Mouse (Mus musculus): ENCODE data around the gene Pfn3. TPM values are rescaled to one million over a fixed set of nuclear protein-coding genes. Genes with fewer than 3 reads are reported as not detected.
A peak's percentile ranks its signal among the peaks of the same experiment; 100 is the strongest.

Gene Pfn3
- polyA plus RNA-seq, 1 experiment from 2014 or later = not detected

GRCm38 (mm10) chr13:55420018-55420932 is 5.2 kb upstream of the Pfn3 start:
- Histone ChIP-seq H3K36me3 (ENCODE audit: insufficient read depth, low read length) (no peaks in the 10 kb centered on the region), H3K27ac (ENCODE audit: low read length) (no peak overlapping the region), H3K9me3 (ENCODE audit: low read length) (no peaks in the 10 kb centered on the region), H3K9ac (replicated peaks; ENCODE audit: low read depth) (no peak overlapping the region; the same call in 1 of the 2 replicates), H3K4me2 (replicated peaks; ENCODE audit: low read depth, low read length) (peak overlapping the region; percentile 45), H3K4me3 (ENCODE audit: low read depth, low read length) (0 out of 2 replicates have a peak overlapping the region, but pooled peaks have one; percentile 17), H3K27me3 (replicated peaks; ENCODE audit: insufficient read depth, low read length) (peaks cover 38% of the 10 kb centered on the region), H3K4me1 (ENCODE audit: insufficient read depth, low read depth, low read length) (0 out of 2 replicates have a peak, but pooled peaks cover 4% of the 10 kb centered on the region)
- TF ChIP-seq EP300 (IDR thresholded peaks at IDR 0.05) = no peak
- no peak for TF ChIP-seq CTCF (IDR thresholded peaks at IDR 0.05)
- ATAC-seq (no peak), DNase-seq (ENCODE audit: low spot score) (no peak)
- 28% methylated on average over 50 of the region's 51 CpGs for WGBS

DNA sequence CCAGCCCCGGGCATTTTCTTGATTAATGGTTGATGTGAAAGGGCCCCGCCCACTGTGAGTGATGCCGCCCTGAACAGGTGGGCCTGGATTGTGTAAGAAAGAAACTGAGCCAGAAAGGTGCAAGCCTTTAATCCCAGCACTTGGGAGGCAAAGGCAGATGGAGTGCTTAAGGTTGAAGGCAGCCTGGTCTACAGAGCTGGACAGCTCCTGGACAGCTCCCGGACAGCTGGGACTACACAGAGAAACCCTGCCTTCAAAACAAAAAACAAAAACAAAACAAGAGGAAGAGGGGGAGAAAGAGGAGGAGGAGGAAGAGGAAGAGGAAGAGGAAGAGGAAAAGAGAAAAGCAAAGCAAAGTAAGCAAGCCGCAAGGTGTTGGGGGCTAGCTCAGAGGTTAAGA is 4.1 kb upstream of the Pfn3 start:
- TF ChIP-seq EP300 (IDR thresholded peaks at IDR 0.05) (no peak), CTCF (IDR thresholded peaks at IDR 0.05) (no peak)
- H3K27me3 ChIP-seq (replicated peaks; ENCODE audit: insufficient read depth, low read length) = peaks cover 43% of the 10 kb centered on the region
- DNase-seq (ENCODE audit: low spot score) (no peak), ATAC-seq (no peak)
- no peak overlapping the region for H3K4me2 ChIP-seq (replicated peaks; ENCODE audit: low read depth, low read length)
- no peak overlapping the region for H3K27ac ChIP-seq (ENCODE audit: low read length)
- WGBS = 59% methylated on average over 5 of the region's 5 CpGs
- H3K9me3 ChIP-seq (ENCODE audit: low read length) = no peaks in the 10 kb centered on the region
- H3K4me3 ChIP-seq (ENCODE audit: low read depth, low read length) = no peak overlapping the region
- H3K4me1 ChIP-seq (ENCODE audit: insufficient read depth, low read depth, low read length) = 0 out of 2 replicates have a peak, but pooled peaks cover 4% of the 10 kb centered on the region
- H3K9ac ChIP-seq (replicated peaks; ENCODE audit: low read depth) = no peak overlapping the region
- H3K36me3 ChIP-seq (ENCODE audit: insufficient read depth, low read length) = no peaks in the 10 kb centered on the region

DNA sequence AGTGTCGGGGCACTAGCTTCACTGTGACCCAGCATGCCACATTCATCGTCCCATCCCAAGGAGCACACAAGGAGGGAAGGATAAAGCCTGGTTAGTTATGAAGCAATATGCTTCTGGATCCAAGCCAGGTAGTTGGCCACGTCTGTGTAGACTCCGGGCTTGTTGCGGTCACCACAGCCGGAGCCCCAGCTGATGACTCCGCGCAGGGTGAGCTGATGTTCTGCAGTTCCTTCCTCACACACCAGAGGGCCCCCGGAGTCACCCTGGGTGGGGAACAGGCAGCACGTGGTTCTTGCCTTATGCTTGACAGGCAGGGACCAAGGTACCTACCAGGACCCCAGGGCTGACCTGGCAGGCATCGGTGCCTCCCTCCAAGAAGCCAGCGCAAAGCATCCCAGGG is 3.0 kb upstream of the Pfn3 start:
- 8% methylated on average over 12 of the region's 12 CpGs for WGBS
- Histone ChIP-seq H3K4me3 (ENCODE audit: low read depth, low read length) (no peak overlapping the region), H3K4me1 (ENCODE audit: insufficient read depth, low read depth, low read length) (0 out of 2 replicates have a peak, but pooled peaks cover 4% of the 10 kb centered on the region), H3K27me3 (replicated peaks; ENCODE audit: insufficient read depth, low read length) (peaks cover 44% of the 10 kb centered on the region), H3K9me3 (ENCODE audit: low read length) (no peaks in the 10 kb centered on the region), H3K36me3 (ENCODE audit: insufficient read depth, low read length) (no peaks in the 10 kb centered on the region), H3K9ac (replicated peaks; ENCODE audit: low read depth) (no peak overlapping the region), H3K4me2 (replicated peaks; ENCODE audit: low read depth, low read length) (no peak overlapping the region), H3K27ac (ENCODE audit: low read length) (no peak overlapping the region)
- TF ChIP-seq CTCF (IDR thresholded peaks at IDR 0.05) (peak; percentile 93), EP300 (IDR thresholded peaks at IDR 0.05) (no peak)
- ATAC-seq (peak; percentile 84), DNase-seq (ENCODE audit: low spot score) (peak; percentile 90)

- no peak for DNase-seq (ENCODE audit: low spot score)
- Histone ChIP-seq H3K9me3 (ENCODE audit: low read length) (no peaks in the 10 kb centered on the region), H3K9ac (replicated peaks; ENCODE audit: low read depth) (no peak overlapping the region), H3K36me3 (ENCODE audit: insufficient read depth, low read length) (no peaks in the 10 kb centered on the region), H3K4me3 (ENCODE audit: low read depth, low read length) (no peak overlapping the region), H3K27me3 (replicated peaks; ENCODE audit: insufficient read depth, low read length) (peaks cover 13% of the 10 kb centered on the region), H3K27ac (ENCODE audit: low read length) (no peak overlapping the region), H3K4me1 (ENCODE audit: insufficient read depth, low read depth, low read length) (0 out of 2 replicates have a peak, but pooled peaks cover 2% of the 10 kb centered on the region), H3K4me2 (replicated peaks; ENCODE audit: low read depth, low read length) (no peak overlapping the region)
- no peak for TF ChIP-seq CTCF (IDR thresholded peaks at IDR 0.05)
- TF ChIP-seq EP300 (IDR thresholded peaks at IDR 0.05) = no peak
- no peak for ATAC-seq
- WGBS = 69% methylated on average over 12 of the region's 12 CpGs
These were observed 1.7 kb downstream of the Pfn3 start for GRCm38 (mm10) chr13:55413333-55413732.

DNA sequence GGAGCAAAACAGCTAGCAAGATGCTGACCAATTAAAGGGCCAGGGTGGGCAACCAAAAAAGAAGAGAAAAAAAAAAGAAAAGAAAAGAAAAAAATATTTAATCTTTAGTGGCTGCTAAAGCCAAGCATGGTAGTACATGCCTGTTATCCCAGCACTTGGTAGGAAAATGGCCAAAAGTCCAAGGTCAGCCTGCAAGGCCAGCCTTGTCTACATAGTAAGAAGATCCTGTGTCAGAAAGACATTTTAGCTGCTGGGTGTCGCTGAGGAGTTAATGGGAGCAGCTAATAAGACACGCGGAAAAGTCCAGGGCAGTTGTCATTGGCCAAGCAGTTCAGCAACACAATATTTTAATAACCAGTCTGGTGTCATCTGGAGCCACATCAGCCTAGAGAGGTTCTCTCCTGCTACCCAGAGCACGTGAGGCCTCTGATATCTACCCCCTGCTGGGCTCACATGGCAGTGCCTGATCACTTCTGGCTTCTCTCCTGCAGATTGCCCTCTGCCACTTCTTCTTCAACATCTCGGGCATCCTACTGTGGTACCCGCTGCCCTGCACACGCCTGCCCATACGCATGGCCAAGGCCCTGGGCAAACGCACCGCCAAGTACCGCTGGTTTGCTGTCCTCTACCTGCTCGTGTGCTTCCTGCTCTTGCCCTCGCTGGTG is 2.3 kb downstream of the Pfn3 start:
- no peak for DNase-seq (ENCODE audit: low spot score)
- ATAC-seq = no peak
- Histone ChIP-seq H3K36me3 (ENCODE audit: insufficient read depth, low read length) (no peaks in the 10 kb centered on the region), H3K4me3 (ENCODE audit: low read depth, low read length) (no peak overlapping the region), H3K27ac (ENCODE audit: low read length) (no peak overlapping the region), H3K4me1 (ENCODE audit: insufficient read depth, low read depth, low read length) (no peaks in the 10 kb centered on the region), H3K4me2 (replicated peaks; ENCODE audit: low read depth, low read length) (no peak overlapping the region), H3K9ac (replicated peaks; ENCODE audit: low read depth) (no peak overlapping the region), H3K27me3 (replicated peaks; ENCODE audit: insufficient read depth, low read length) (0 out of 2 replicates have a peak, but pooled peaks cover 11% of the 10 kb centered on the region), H3K9me3 (ENCODE audit: low read length) (no peaks in the 10 kb centered on the region)
- no peak for TF ChIP-seq CTCF (IDR thresholded peaks at IDR 0.05)
- no peak for TF ChIP-seq EP300 (IDR thresholded peaks at IDR 0.05)
- 78% methylated on average over 13 of the region's 13 CpGs for WGBS

DNA sequence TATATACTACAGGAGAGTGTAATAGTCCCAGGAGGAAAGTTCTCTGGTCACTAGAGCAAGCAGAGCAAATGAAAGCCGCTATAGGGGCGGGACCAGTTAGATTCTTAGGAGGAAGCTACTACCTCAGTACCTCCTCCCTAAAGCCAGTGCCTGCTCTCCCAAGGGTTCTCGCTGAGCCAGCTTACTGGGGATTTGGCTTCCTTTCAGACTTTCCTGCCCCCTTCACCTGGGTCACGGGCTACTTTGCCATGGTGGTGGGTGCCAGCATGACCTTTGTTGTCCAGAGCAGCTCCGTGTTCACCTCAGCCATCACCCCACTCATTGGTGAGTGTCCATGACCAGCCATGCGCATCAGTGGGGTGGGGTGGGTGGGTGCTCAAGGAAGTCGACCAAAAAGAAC is 3.2 kb downstream of the Pfn3 start:
- Histone ChIP-seq H3K4me3 (ENCODE audit: low read depth, low read length) (no peak overlapping the region), H3K4me1 (ENCODE audit: insufficient read depth, low read depth, low read length) (no peaks in the 10 kb centered on the region), H3K36me3 (ENCODE audit: insufficient read depth, low read length) (no peaks in the 10 kb centered on the region), H3K27ac (ENCODE audit: low read length) (no peak overlapping the region), H3K4me2 (replicated peaks; ENCODE audit: low read depth, low read length) (no peak overlapping the region), H3K9ac (replicated peaks; ENCODE audit: low read depth) (no peak overlapping the region), H3K27me3 (replicated peaks; ENCODE audit: insufficient read depth, low read length) (0 out of 2 replicates have a peak, but pooled peaks cover 6% of the 10 kb centered on the region), H3K9me3 (ENCODE audit: low read length) (no peaks in the 10 kb centered on the region)
- WGBS = 63% methylated on average over 7 of the region's 7 CpGs
- TF ChIP-seq EP300 (IDR thresholded peaks at IDR 0.05) = no peak
- TF ChIP-seq CTCF (IDR thresholded peaks at IDR 0.05) = no peak
- ATAC-seq (no peak), DNase-seq (ENCODE audit: low spot score) (no peak)
